Mouse (Mus musculus) cortical plate, adult 2 months (tissue): ENCODE measurements around the gene Trim52.

Experiments used
- CTCF ChIP-seq: fragments of 200-500 bp; IDR thresholded peaks from 2 replicates; pipeline ENCODE4 v1.5.1; 2011; ENCODE audit warnings: mild to moderate bottlenecking, control low read depth, low read length; ENCODE audit not compliant: insufficient read depth; ENCODE audit errors: extremely low read depth
- POLR2A ChIP-seq: fragments of 200-500 bp; IDR thresholded peaks from 2 replicates; pipeline ENCODE4 v1.6.1; 2011; ENCODE audit warnings: mild to moderate bottlenecking, low read length, control low read depth; ENCODE audit not compliant: insufficient read depth; ENCODE audit errors: extremely low read depth

- TF ChIP-seq CTCF = no peak
- TF ChIP-seq POLR2A = no peak
Observed at GRCm38 (mm10) chr14:106154879-106155576, 49.0 kb downstream of the Trim52 start.
